Mouse (Mus musculus) adrenal gland, postnatal 36 days (tissue): ENCODE measurements at regions not wholly inside any gene's neighbourhood (a gene's known extent, or its start where the extent isn't known, plus 50 kb on each side); places are given as distances from the start of the nearest gene placed in this dataset.

ENCODE experiments used
- DNase-seq, 2 experiments: peaks; one replicate each; pipeline ENCODE4 v3.0.0; 2021; ENCODE audit warnings: mixed read lengths in 1 of 2

GRCm38 (mm10) chr11:109039792-109040518, 104.2 kb downstream of the E030025P04Rik start:
- no peak for DNase-seq

GRCm38 (mm10) chr11:109039060-109039791, 104.9 kb downstream of the E030025P04Rik start:
- DNase-seq: peak; percentile 43 to 74

GRCm38 (mm10) chr11:109038136-109038535, 106.0 kb downstream of the E030025P04Rik start:
- no peak for DNase-seq

GRCm38 (mm10) chr11:109034596-109034995, 109.6 kb downstream of the E030025P04Rik start:
- DNase-seq: no peak

- no peak for DNase-seq
Observed at GRCm38 (mm10) chr11:109034072-109034471, 110.1 kb downstream of the E030025P04Rik start.

- DNase-seq: no peak
Observed at GRCm38 (mm10) chr11:109032729-109033128, 111.4 kb downstream of the E030025P04Rik start.

GRCm38 (mm10) chr11:109030486-109030885, 110.3 kb downstream of the Axin2 start:
- DNase-seq: peak; percentile 64 to 74

- no peak for DNase-seq
Observed at GRCm38 (mm10) chr11:109029894-109030293, 109.7 kb downstream of the Axin2 start.

- DNase-seq: peak in 1 of 2 experiments; percentile 43
Observed at GRCm38 (mm10) chr11:109014806-109015205, 94.7 kb downstream of the Axin2 start.

- no peak for DNase-seq
Observed at GRCm38 (mm10) chr11:109011161-109011560, 91.0 kb downstream of the Axin2 start.

GRCm38 (mm10) chr11:109008872-109009271, 88.7 kb downstream of the Axin2 start:
- DNase-seq: no peak

GRCm38 (mm10) chr11:109005681-109006080, 85.5 kb downstream of the Axin2 start:
- peak; percentile 61 for DNase-seq
